Mouse (Mus musculus): ENCODE results near the gene Csf1. TPM values are rescaled to one million over a fixed set of nuclear protein-coding genes. Genes with fewer than 3 reads are reported as not detected.

The Csf1 gene
- total RNA-seq, 1 experiment from 2014 or later, result 2.1 TPM

GRCm38 (mm10) chr3:107712081-107712480 is 48.2 kb downstream of the Csf1 start:
- no peak for ATAC-seq (replicated peaks; ENCODE audit: low read depth, poor library complexity, severe bottlenecking)

- ATAC-seq (replicated peaks; ENCODE audit: low read depth, poor library complexity, severe bottlenecking), result no peak
Measured at GRCm38 (mm10) chr3:107709156-107709555, 51.1 kb downstream of the Csf1 start.

DNA sequence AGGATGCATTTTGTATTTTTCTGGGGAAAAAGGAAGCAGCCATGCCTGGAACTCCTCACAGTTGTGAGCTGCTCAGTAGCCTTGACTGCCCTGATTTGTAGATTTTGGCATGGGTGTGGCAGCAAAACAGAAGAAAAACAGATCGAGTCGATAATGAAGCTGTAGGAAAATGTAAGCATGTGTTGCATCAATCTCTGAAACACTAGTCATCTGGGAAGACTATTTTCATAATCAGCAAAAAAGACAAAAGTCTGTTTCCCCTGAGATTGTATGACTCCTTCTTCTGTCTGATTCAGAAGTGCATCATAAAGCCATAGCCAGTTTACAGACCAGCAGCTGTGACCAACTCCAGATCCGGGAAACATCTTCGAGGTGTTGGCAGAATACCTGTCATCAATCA is 53.0 kb downstream of the Csf1 start:
- no peak for ATAC-seq (replicated peaks; ENCODE audit: low read depth, poor library complexity, severe bottlenecking)

DNA sequence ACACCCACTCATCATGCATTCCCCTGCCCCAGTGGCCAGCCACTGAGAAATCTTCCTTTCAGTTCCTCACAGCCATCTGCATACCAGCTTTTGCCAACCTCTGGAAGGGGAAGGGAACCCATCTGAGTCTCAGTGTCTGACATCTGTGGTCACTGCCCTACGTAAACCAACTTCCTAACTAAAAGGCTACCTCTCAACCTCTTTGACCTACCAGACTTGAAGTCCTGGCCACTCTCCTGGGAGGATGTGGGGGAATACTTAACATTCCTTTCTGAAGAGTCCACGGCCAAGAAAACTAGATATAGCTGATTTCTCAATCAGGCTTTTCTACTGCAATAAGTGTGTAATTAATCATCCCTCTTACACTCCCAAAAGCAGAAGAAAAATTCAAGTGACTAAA is 54.1 kb downstream of the Csf1 start:
- ATAC-seq (replicated peaks; ENCODE audit: low read depth, poor library complexity, severe bottlenecking), result peak; percentile 86

DNA sequence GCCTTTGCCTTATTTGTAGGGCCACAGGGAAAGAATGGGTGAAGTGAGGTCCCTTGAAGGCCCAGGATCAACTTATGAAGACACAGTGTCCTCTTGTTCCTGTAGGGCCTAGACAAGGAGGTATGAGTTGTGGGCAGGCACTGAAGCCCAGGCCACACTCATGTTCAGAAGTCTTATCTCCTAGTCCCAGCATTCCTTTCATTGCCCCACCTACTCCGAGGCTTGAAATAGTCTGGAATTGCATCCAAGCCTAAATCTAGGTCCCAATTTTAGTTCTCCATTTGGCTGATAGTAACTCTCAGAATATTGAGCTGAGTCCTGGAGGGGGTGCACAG is 55.9 kb downstream of the Csf1 start:
- ATAC-seq (replicated peaks; ENCODE audit: low read depth, poor library complexity, severe bottlenecking), result no peak

- ATAC-seq (replicated peaks; ENCODE audit: low read depth, poor library complexity, severe bottlenecking), result no peak
Measured at GRCm38 (mm10) chr3:107703675-107704370, 56.4 kb downstream of the Csf1 start.

- ATAC-seq (replicated peaks; ENCODE audit: low read depth, poor library complexity, severe bottlenecking), result no peak
Measured at GRCm38 (mm10) chr3:107701767-107702394, 58.4 kb downstream of the Csf1 start.

DNA sequence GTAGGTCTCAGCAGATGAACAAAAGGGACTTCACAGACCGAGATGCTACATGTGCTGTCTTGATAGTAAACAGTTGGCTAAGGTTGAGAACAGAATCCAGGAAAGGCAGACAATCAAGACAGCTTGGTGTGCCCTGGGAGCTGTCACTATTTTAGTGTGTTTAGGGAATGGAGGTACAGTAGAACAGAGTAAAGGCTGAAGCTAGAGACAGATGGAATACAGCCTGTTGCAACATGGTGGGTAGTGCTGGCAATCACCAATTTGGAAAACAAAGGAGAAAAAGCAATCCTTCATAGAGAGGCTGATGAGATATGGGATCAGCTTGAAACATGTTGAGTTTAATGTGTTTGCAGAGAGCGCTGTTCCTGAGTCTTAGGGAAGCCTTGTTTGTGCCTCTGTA is 59.6 kb downstream of the Csf1 start:
- no peak for ATAC-seq (replicated peaks; ENCODE audit: low read depth, poor library complexity, severe bottlenecking)

- no peak for ATAC-seq (replicated peaks; ENCODE audit: low read depth, poor library complexity, severe bottlenecking)
Measured at GRCm38 (mm10) chr3:107696910-107697309, 63.4 kb downstream of the Csf1 start.

DNA sequence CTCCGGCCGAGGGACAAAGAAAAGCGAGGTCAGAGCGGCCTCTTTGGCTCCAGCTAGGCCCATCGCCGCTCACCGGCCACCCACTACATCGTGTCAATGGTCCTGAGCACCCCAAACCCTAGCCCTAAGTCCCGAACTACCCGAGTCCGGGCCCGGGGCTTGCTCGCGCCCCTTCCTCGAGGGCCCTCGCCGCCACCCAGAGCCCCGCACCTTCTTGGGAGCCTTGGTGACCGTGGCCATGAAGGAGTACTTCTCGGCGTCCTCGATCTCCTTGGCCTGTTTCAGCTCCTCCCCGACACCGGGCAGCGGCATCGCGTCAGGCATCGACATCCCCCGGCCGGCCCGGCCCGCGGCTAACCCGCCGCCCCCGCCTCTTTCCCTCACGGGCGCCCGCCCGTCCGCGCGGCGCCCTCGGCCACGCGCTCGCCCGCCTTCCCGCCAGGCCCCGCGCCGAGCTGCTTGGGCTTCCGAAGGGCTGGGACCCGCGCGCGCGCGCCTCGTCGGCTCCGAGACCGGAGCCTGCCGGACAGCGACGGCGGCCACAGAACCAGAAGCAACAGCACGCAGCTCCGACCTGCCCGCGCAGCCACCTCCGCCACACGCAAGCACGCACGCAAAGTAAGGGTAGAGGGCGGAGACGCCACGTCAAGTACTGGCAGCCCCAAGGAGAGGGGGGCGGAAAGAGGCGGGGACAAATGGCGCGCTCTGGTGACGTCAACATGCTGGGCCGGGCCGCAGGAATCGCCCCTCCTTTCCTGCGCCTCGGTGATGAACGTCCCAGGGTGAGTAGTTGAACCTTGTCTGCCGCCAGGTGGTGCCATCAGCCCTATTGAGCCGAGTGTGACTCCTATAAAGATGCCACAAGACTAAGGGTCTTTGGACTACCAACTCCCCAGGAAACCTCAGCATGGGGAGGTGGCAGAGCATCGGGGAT is 64.1 kb downstream of the Csf1 start, which contains the start of gene Ahcyl1:
Ahcyl1 (minus strand) TSS at position 613 of the 934 bp plus-strand sequence.
- peak; percentile 97 for ATAC-seq (replicated peaks; ENCODE audit: low read depth, poor library complexity, severe bottlenecking)

DNA sequence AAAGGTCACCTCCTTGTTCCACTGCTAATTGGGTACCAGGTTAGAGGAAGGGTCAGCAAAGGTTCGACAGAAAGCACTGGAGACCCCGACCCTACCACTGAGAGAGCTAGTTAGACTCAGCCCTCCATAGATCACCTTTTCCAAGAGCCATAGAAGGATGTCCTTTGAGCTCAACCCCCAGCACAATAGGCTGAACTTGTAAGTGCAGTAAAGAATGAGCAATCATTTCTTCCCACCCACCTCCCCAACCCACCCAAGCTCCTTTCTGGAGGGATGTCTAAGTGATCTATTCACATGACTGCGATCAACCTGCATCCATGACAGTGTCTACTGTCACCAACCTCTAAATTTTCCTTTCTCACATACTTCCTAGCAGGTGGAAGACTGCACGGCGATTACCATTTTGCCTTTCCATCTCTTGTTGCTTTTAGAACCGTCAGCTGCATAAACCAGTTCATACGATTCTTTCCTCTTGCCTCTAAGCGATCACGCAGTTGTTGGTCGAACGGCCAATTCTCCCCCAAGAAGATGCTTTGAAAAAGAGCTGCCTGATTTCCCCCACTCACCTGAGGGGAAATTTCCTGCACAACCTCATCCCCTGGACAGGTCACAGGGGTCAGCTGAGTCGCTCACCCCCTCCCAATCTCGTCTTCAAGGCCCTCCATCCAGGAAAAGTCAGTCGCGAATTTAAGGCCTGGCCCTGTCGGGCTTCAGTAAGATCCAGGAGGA is 64.9 kb downstream of the Csf1 start:
- ATAC-seq (replicated peaks; ENCODE audit: low read depth, poor library complexity, severe bottlenecking), result no peak

GRCm38 (mm10) chr3:107694256-107694900 is 65.9 kb downstream of the Csf1 start:
- ATAC-seq (replicated peaks; ENCODE audit: low read depth, poor library complexity, severe bottlenecking), result no peak

Other genes with a start within 250 kb of the Csf1 start
- gene Slc6a17, start 242.5 kb downstream of the Csf1 start, total RNA-seq (2017), result not detected in 2 replicates
- gene Ubl4b, start 205.4 kb downstream of the Csf1 start, total RNA-seq (2017), result not detected in 2 replicates
- not detected in 2 replicates for gene Alx3, start 165.4 kb downstream of the Csf1 start, total RNA-seq (2017)
- gene Gm10961, start 129.1 kb downstream of the Csf1 start, total RNA-seq (2017), result not detected in 2 replicates
- 17.2 and 21.6 TPM in 2 replicates for gene Strip1, start 128.8 kb downstream of the Csf1 start, total RNA-seq (2017)
- gene Ahcyl1, start 63.9 kb downstream of the Csf1 start, total RNA-seq (2017), result 79.1 and 95.6 TPM in 2 replicates
- not detected in 2 replicates for gene Eps8l3, start 116.8 kb upstream of the Csf1 start, total RNA-seq (2017)
- 73.7 and 87.7 TPM in 2 replicates for gene Gstm5, start 135.4 kb upstream of the Csf1 start, total RNA-seq (2017)
- 0.39 and 1.6 TPM in 2 replicates for gene Gstm7, start 171.3 kb upstream of the Csf1 start, total RNA-seq (2017)
- gene Gstm6, start 183.3 kb upstream of the Csf1 start, total RNA-seq (2017), result not detected in 2 replicates
- not detected in 2 replicates for gene Gstm3, start 208.8 kb upstream of the Csf1 start, total RNA-seq (2017)
- gene Gstm2, start 226.0 kb upstream of the Csf1 start, total RNA-seq (2017), result 2.1 and 5.6 TPM in 2 replicates